Mouse (Mus musculus): Measurements from ENCODE around the gene Sipa1l3. TPM values are rescaled to one million over a fixed set of nuclear protein-coding genes. Genes with fewer than 3 reads are reported as not detected.

Gene Sipa1l3
- polyA plus RNA-seq (2015; fragmentation: Nextera tagmentation; extraction: Ambion mirVana), result 19.1 and 20.5 TPM in 2 replicates

GRCm38 (mm10) chr7:29518421-29519210, at the start of gene Sipa1l3:
TSS of gene Sipa1l3 (minus strand) at chr7:29518641.
- peak; percentile 96 for ATAC-seq (ENCODE audit: insufficient number of reproducible peaks, low FRiP score, low TSS enrichment, low read depth)
- Histone ChIP-seq H3K36me3 (no peaks in the 10 kb centered on the region), H3K4me3 (peak within 1 kb of the TSS; percentile 97), H3K4me2 (peak within 1 kb of the TSS; percentile 91), H3K27me3 (no peaks in the 10 kb centered on the region), H3K27ac (peak within 1 kb of the TSS; percentile 90), H3K9me3 (no peaks in the 10 kb centered on the region), H3K9ac (peak within 1 kb of the TSS; percentile 91), H3K4me1 (peaks cover 36% of the 10 kb centered on the region)
- under 1% methylated on average over 88 of the region's 88 CpGs for WGBS

GRCm38 (mm10) chr7:29563006-29563405, 44.6 kb upstream of the Sipa1l3 start:
- no peak overlapping the region for H3K27ac ChIP-seq
- H3K36me3 ChIP-seq, result no peaks in the 10 kb centered on the region
- no peak for ATAC-seq (ENCODE audit: insufficient number of reproducible peaks, low FRiP score, low TSS enrichment, low read depth)
- no peak overlapping the region for H3K4me2 ChIP-seq
- H3K9ac ChIP-seq, result no peak overlapping the region
- peaks cover 13% of the 10 kb centered on the region for H3K4me1 ChIP-seq
- no peaks in the 10 kb centered on the region for H3K9me3 ChIP-seq
- H3K4me3 ChIP-seq, result no peak overlapping the region
- H3K27me3 ChIP-seq, result no peaks in the 10 kb centered on the region
- 84% methylated on average over 10 of the region's 10 CpGs for WGBS

- 26% methylated on average over 9 of the region's 9 CpGs for WGBS
- Histone ChIP-seq H3K27ac (peak overlapping the region; percentile 65), H3K36me3 (no peaks in the 10 kb centered on the region), H3K4me3 (no peak overlapping the region), H3K9me3 (no peaks in the 10 kb centered on the region), H3K4me2 (no peak overlapping the region), H3K4me1 (peaks cover 20% of the 10 kb centered on the region), H3K9ac (no peak overlapping the region), H3K27me3 (no peaks in the 10 kb centered on the region)
- ATAC-seq (ENCODE audit: insufficient number of reproducible peaks, low FRiP score, low TSS enrichment, low read depth), result no peak
These were observed 42.6 kb upstream of the Sipa1l3 start for GRCm38 (mm10) chr7:29561046-29561445.

- Histone ChIP-seq H3K4me2 (no peak overlapping the region), H3K4me3 (no peak overlapping the region), H3K9me3 (no peaks in the 10 kb centered on the region), H3K36me3 (no peaks in the 10 kb centered on the region), H3K27ac (no peak overlapping the region), H3K9ac (no peak overlapping the region), H3K4me1 (peaks cover 28% of the 10 kb centered on the region), H3K27me3 (no peaks in the 10 kb centered on the region)
- 82% methylated on average over 4 of the region's 4 CpGs for WGBS
- no peak for ATAC-seq (ENCODE audit: insufficient number of reproducible peaks, low FRiP score, low TSS enrichment, low read depth)
These were observed 40.8 kb upstream of the Sipa1l3 start for GRCm38 (mm10) chr7:29559290-29559689.

- Histone ChIP-seq H3K9me3 (no peaks in the 10 kb centered on the region), H3K27me3 (no peaks in the 10 kb centered on the region), H3K4me1 (peaks cover 28% of the 10 kb centered on the region), H3K27ac (no peak overlapping the region), H3K36me3 (no peaks in the 10 kb centered on the region), H3K9ac (no peak overlapping the region), H3K4me2 (no peak overlapping the region), H3K4me3 (no peak overlapping the region)
- WGBS, result 42% methylated on average over 1 of the region's 1 CpGs
- no peak for ATAC-seq (ENCODE audit: insufficient number of reproducible peaks, low FRiP score, low TSS enrichment, low read depth)
These were observed 40.3 kb upstream of the Sipa1l3 start for GRCm38 (mm10) chr7:29558744-29559143.

- H3K27me3 ChIP-seq, result no peaks in the 10 kb centered on the region
- H3K36me3 ChIP-seq, result no peaks in the 10 kb centered on the region
- no peak overlapping the region for H3K9ac ChIP-seq
- no peak overlapping the region for H3K4me3 ChIP-seq
- no peak for ATAC-seq (ENCODE audit: insufficient number of reproducible peaks, low FRiP score, low TSS enrichment, low read depth)
- peaks cover 26% of the 10 kb centered on the region for H3K4me1 ChIP-seq
- peak overlapping the region; percentile 38 for H3K27ac ChIP-seq
- no peak overlapping the region for H3K4me2 ChIP-seq
- 56% methylated on average over 4 of the region's 4 CpGs for WGBS
- no peaks in the 10 kb centered on the region for H3K9me3 ChIP-seq
These were observed 37.8 kb upstream of the Sipa1l3 start for GRCm38 (mm10) chr7:29556283-29556682.

GRCm38 (mm10) chr7:29555521-29555920, 37.1 kb upstream of the Sipa1l3 start:
- H3K27me3 ChIP-seq, result no peaks in the 10 kb centered on the region
- 50% methylated on average over 5 of the region's 5 CpGs for WGBS
- peak overlapping the region; percentile 38; the same call in 1 of the 2 replicates for H3K27ac ChIP-seq
- peaks cover 18% of the 10 kb centered on the region for H3K4me1 ChIP-seq
- no peaks in the 10 kb centered on the region for H3K9me3 ChIP-seq
- no peak overlapping the region for H3K4me3 ChIP-seq
- ATAC-seq (ENCODE audit: insufficient number of reproducible peaks, low FRiP score, low TSS enrichment, low read depth), result no peak
- H3K36me3 ChIP-seq, result no peaks in the 10 kb centered on the region
- H3K9ac ChIP-seq, result no peak overlapping the region
- 0 out of 2 replicates have a peak overlapping the region, but pooled peaks have one; percentile 12 for H3K4me2 ChIP-seq

- no peaks in the 10 kb centered on the region for H3K36me3 ChIP-seq
- no peak for ATAC-seq (ENCODE audit: insufficient number of reproducible peaks, low FRiP score, low TSS enrichment, low read depth)
- no peak overlapping the region for H3K4me2 ChIP-seq
- no peak overlapping the region for H3K9ac ChIP-seq
- peak overlapping the region; percentile 38; the same call in 1 of the 2 replicates for H3K27ac ChIP-seq
- WGBS, result 89% methylated on average over 13 of the region's 13 CpGs
- H3K4me1 ChIP-seq, result peaks cover 15% of the 10 kb centered on the region
- no peaks in the 10 kb centered on the region for H3K9me3 ChIP-seq
- no peaks in the 10 kb centered on the region for H3K27me3 ChIP-seq
- no peak overlapping the region for H3K4me3 ChIP-seq
These were observed 36.6 kb upstream of the Sipa1l3 start for GRCm38 (mm10) chr7:29555051-29555450.

- H3K4me2 ChIP-seq, result no peak overlapping the region
- peaks cover 4% of the 10 kb centered on the region for H3K4me1 ChIP-seq
- H3K27ac ChIP-seq, result no peak overlapping the region
- ATAC-seq (ENCODE audit: insufficient number of reproducible peaks, low FRiP score, low TSS enrichment, low read depth), result no peak
- H3K4me3 ChIP-seq, result no peak overlapping the region
- 29% methylated on average over 3 of the region's 3 CpGs for WGBS
- no peaks in the 10 kb centered on the region for H3K9me3 ChIP-seq
- no peaks in the 10 kb centered on the region for H3K36me3 ChIP-seq
- H3K9ac ChIP-seq, result no peak overlapping the region
- no peaks in the 10 kb centered on the region for H3K27me3 ChIP-seq
These were observed 32.2 kb upstream of the Sipa1l3 start for GRCm38 (mm10) chr7:29550691-29551090.

GRCm38 (mm10) chr7:29541608-29542007, 23.2 kb upstream of the Sipa1l3 start:
- WGBS, result 77% methylated on average over 4 of the region's 4 CpGs
- H3K9ac ChIP-seq, result no peak overlapping the region
- no peaks in the 10 kb centered on the region for H3K9me3 ChIP-seq
- H3K4me3 ChIP-seq, result no peak overlapping the region
- no peak overlapping the region for H3K4me2 ChIP-seq
- ATAC-seq (ENCODE audit: insufficient number of reproducible peaks, low FRiP score, low TSS enrichment, low read depth), result no peak
- no peaks in the 10 kb centered on the region for H3K36me3 ChIP-seq
- H3K27ac ChIP-seq, result no peak overlapping the region
- no peaks in the 10 kb centered on the region for H3K27me3 ChIP-seq
- H3K4me1 ChIP-seq, result no peaks in the 10 kb centered on the region

- ATAC-seq (ENCODE audit: insufficient number of reproducible peaks, low FRiP score, low TSS enrichment, low read depth), result no peak
- Histone ChIP-seq H3K27ac (no peak overlapping the region), H3K36me3 (no peaks in the 10 kb centered on the region), H3K4me1 (no peaks in the 10 kb centered on the region), H3K4me3 (no peak overlapping the region), H3K4me2 (no peak overlapping the region), H3K9ac (no peak overlapping the region), H3K9me3 (no peaks in the 10 kb centered on the region), H3K27me3 (no peaks in the 10 kb centered on the region; the same call in 1 of the 2 replicates)
- WGBS, result 85% methylated on average over 5 of the region's 5 CpGs
These were observed 22.7 kb upstream of the Sipa1l3 start for GRCm38 (mm10) chr7:29541186-29541585.

- H3K36me3 ChIP-seq, result no peaks in the 10 kb centered on the region
- WGBS, result 95% methylated on average over 7 of the region's 7 CpGs
These were observed 22.2 kb upstream of the Sipa1l3 start for GRCm38 (mm10) chr7:29540631-29541030.

More at GRCm38 (mm10) chr7:29540631-29541030, 22.2 kb upstream of the Sipa1l3 start:
- H3K27ac ChIP-seq, result no peak overlapping the region
- H3K9me3 ChIP-seq, result no peaks in the 10 kb centered on the region
- no peak overlapping the region for H3K4me3 ChIP-seq
- H3K9ac ChIP-seq, result no peak overlapping the region
- H3K4me2 ChIP-seq, result no peak overlapping the region
- no peaks in the 10 kb centered on the region for H3K4me1 ChIP-seq
- ATAC-seq (ENCODE audit: insufficient number of reproducible peaks, low FRiP score, low TSS enrichment, low read depth), result no peak
- H3K27me3 ChIP-seq, result no peaks in the 10 kb centered on the region; the same call in 1 of the 2 replicates
